Mouse (Mus musculus): ENCODE results near the gene Shisa5.

The Shisa5 gene

DNA sequence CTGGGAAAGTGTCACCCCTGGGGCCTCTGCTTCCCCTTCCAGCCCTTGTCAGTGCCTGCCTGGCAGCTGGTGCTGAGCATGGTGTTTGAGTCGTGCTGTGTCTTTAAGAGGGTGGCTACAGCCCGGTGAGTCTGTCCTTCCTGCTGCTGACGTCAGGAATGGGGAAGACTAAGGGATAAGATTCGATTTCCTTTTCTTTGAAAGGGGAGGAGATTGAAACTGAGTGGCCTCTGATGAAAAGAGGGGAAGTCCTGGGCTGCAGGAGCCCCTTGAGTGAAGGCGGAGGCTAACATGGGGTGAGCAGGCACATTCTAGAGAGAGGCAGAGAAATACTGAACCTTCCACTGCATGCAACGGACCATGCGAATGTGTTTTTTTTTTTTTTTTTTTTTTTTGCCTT is 16.3 kb downstream of the Shisa5 start:
- DNase-seq (ENCODE audit: low spot score), result no peak

DNA sequence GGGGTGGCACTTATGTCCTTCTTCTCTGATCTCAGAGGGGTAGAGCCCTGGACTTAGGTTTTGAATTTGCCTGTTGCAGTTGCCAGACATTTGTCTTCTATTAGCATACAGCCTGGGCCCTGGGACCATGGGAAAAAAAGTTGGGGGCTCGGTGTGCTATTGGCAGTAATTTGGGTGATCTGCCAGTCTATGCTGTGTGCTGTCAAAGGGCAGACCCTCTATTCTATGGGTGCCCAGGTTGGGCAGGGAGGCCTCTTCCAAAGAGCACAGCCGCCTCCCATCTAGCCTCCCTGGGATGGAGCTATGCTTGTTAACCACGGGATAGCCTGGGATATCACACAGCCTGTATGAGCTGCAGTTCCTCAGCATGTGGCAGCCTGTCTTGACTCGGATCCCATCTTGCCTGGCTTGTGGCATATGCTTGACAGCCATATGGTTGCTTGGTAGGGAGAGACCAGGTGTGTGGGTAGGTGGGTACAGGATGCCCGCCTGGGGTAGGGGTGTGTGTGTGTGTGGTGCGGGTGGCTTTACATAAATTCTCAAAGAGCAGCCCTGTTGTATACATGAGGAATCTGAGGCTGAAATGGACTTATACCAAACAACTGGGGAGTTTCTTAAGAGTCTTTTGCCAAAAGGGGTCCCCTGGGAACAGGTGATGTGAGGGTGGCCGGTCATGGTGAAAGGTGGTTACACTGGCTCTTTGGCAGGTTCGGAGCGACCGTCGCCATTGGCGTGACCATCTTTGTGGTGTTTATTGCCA is 17.1 kb downstream of the Shisa5 start:
- no peak for DNase-seq (ENCODE audit: low spot score)

DNA sequence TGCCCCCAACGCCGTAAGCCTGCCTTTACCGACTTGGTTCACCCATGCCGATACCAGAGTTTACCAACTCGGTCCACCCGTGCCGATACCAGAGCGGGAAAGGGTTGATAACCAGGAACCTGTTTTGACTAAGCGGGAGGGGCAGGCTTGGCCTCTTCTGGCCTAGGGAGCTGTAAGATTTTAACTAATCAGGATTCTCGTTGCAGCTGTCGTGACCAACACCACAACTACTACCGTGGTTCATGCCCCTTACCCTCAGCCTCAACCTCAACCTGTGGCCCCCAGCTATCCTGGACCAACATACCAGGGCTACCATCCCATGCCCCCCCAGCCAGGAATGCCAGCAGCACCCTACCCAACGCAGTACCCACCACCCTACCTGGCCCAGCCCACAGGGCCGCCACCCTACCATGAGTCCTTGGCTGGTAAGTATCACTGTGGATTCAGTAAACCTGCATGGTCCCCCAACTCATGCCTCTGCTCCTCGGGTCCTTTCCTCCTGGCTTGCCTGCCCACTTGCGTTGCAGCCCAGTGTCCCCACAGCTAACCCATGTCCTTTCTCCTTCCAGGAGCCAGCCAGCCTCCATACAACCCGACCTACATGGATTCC is 17.8 kb downstream of the Shisa5 start:
- DNase-seq (ENCODE audit: low spot score), result no peak

DNA sequence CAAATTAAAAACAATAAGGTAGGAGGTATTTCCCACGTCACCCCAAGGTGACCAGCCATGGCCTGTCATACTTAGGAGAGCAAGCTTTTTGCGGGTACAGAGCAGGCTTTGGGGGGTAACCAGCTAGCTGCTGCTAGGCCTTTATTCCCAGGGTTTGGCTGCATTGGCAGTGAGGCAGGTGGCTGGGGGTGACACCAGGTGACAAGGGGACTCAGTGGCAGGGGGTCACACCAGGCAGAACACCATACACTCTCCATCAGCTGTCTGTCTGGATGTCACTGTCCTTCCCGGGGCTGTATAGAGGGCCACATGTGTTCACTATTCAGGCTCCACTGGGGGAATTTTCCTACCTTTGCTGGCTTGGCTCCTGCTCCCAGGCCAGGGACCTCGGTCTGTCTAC is 18.6 kb downstream of the Shisa5 start:
- no peak for DNase-seq (ENCODE audit: low spot score)

DNA sequence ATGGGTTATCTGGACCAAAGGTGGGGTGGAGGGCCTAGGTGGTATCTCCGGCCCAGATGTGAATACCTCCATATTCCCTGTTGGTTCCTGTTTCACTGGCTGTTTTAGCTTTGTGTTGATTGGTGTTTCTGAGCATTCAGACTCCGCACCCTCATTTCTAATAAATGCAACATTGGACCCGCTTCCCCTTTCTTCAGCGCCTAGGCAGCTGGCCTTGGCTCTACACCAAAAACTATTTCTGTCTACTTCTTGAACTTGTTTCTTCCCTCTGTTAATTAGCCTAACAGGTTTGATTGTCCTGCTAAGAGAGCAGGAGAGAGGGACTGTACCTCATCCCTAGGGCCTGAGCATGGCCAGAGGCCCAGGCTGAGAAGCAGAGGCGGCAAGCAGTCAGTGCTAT is 19.2 kb downstream of the Shisa5 start:
- DNase-seq (ENCODE audit: low spot score), result no peak

DNA sequence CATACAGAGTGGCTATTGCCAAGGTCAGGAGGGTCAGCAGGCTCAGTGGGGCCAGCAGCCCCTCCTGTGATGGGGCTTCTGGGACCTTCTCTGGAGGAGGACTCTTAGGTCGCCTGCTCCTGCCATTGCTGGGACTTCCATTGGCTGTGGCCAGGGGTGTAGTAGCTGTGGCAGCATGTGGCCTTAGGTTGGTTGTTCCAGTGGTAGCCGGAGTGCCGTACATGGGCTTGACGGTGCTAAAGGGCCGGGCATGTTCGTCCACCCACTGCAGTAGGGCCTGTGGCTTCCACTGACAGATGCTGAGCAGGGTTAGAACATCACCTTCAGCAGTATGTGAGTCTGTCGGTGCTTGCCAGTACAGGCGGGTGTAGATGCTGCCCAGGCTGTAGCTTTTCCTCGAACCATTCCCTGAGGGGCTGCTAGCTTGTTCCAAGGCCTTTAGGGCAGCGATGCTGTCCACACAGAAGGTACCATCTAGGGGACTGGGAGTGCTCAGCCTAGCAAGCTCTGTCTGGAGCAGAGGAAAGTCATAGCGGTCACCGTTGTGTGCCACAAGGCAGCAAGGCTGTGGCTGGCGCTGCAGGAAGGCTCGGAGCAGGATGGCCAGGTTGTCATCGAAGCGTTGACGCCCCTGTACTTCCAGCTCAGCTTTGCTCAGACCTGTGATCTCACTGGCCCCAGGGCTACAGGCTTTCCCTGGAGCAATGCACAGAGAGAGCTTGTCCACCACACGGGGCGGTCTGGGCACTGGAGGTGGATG is 19.8 kb downstream of the Shisa5 start:
- no peak for DNase-seq (ENCODE audit: low spot score)

DNA sequence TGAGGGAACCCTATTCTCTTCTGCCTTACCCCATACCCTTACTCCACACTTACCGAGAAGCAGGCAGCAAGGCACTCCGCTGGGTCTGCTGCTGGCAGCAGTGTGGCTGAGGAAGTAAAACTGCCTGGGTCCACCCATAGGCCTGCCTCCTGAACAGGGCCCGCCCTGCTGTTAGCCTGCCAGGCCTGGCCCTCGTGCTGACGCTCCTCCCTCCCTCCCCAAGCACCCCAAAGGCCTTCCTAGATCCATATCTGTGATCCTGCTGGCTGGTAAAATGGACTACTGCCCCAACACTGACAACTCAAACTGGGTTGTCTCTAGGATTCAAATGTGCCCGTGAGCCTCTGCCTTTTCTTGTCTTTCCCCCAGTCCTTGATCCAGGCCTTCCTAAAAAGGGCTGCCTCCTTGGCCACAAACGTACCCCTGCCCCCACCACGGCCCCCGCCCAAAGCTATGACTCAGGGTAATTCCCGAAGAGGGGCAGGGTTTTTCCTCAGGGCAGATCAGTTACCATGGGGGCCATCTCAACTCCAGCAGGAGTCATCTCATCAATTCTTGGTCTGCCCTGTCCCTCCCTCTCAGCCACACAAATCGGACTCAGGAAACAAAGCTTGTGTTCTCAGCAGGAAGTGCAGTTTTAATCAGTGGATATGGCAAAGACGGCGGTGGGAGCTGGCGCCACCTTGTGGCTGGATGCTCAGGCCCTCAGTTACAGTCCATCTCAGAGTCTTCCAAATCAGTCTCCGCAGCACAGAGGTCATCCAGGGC is 21.0 kb downstream of the Shisa5 start, which contains the start of gene Trex1:
Gene Trex1 (minus strand): TSS at position 599 of the 768 bp plus-strand sequence.
- peak; percentile 79 for DNase-seq (ENCODE audit: low spot score)

DNA sequence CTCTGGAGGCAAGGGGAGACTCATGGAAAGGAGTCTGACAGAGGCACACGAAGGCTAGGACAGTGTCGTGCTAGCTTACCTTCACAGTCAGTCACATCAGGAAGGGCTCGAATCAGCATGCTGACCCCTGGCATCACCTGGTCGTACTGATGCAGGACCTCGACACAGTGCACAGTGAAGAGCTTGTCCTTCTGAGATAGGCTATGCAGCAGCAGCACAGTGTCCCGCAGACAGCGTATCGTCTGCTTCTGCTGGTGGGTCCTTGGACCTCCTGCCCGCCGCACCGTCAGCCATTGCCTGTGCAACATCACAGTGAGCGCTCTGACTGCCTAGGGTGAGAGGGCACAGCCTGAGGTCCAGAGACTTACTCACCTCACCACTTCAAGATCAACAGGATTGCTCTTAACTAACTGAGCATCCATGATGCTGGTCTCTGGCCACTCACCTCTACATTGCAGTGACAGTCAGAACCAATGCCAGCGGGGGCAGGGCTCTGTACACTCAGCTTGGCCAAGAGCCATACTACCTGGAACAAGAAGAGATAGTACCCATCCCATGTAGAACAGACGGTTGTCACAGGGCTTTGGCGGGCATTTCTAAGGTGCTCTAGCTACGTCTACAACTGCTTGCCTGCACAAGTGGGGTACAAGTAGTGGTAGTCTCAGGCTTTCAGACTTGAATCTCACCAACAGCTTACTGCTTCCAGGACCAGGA is 22.0 kb downstream of the Shisa5 start:
- no peak for DNase-seq (ENCODE audit: low spot score)

DNA sequence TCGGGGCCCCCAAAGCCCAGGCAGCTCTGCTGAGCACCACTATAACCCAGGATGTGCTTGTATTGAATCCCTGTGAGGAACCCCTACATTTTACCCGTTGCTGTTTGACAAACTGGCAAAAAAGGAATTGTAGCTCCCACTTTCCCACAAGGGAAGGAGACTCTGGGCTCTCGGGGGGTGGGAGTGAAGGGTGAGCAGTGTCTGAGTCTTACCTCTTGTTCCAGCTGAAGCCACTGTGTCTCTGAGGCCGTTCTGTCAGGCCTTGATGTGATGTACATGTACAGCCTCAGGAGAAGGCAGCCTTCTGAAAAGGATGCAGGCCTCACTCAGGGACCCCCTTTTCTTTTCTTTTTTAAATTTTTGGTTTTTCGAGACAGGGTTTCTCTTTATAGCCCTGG is 22.5 kb downstream of the Shisa5 start:
- no peak for DNase-seq (ENCODE audit: low spot score)

DNA sequence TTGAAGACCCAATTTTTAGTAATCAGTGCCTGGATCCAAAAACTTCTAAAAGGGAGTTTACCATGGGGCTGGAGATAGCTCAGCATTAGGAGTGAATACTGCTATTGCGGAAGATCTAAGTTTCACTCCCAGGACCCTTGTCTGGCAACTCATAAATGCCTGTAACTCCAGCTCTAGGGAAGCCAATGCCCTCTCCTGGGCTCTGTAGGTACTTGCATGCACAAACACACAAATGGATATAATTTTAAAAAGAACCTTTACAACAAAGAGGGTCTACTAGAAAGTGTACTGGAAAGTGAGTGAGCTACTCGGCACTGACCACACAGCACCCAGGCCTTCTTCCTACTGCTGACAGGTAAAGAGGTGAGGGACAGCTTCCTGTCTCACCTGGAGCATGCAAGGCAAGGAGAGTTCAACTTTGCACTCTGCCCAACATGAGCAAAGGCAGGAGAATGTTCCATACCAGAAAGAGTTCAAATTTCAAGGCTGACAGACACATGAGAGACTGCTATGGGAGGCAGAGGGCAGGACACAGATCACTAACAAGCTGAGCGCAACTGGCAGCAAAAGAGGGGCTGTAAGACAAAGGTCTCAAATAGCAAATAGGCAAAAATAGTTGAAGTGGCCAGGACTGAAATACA is 29.9 kb downstream of the Shisa5 start:
- no peak for DNase-seq (ENCODE audit: low spot score)

DNA sequence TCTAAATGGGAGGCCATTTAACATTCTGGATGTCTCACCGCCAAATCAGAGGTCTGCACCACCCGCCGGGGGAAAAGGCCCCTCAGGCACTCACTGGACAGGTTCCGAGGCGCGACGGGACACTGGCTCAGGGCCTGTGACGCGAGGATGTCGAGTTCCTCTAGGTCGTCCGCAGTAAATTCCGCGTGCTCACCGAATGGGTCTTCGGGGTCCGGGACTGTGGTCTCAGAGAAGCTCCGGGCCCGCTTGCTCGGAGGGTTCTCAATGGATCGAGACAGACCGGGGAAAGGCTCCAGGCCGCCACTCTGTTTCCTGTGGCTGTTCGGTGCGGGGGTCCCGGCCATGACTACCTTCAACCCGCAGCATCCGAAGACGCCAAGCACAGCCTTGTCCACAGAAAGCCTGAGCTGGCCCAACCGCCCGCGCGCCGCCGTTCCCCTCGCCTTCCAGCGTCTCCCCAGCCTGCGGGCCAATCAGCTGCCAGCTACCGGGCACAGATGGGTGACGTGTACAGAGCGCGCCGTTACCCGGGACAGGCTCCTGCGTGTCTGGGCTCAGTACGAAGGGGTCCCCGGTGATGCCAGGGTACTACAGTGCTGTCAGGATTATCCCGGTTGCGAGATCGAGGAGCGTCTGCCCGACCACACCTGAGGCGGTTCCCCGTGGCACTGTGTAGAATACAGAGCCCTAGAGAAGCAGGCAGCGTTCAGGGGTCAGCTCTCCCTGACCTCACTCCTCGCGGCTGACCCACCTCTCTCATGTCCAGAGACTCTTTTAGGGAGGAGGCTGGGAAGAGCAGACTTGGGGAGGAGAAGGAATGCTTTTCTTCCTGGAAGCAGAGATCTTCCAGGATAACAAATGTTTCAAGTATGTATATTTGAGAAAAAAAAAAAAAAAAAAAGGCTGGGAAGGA is 35.6 kb downstream of the Shisa5 start, which contains the start of gene Atrip:
Gene Atrip (minus strand): TSS at position 464 of the 913 bp plus-strand sequence.
- peak; percentile 90 for DNase-seq (ENCODE audit: low spot score)

DNA sequence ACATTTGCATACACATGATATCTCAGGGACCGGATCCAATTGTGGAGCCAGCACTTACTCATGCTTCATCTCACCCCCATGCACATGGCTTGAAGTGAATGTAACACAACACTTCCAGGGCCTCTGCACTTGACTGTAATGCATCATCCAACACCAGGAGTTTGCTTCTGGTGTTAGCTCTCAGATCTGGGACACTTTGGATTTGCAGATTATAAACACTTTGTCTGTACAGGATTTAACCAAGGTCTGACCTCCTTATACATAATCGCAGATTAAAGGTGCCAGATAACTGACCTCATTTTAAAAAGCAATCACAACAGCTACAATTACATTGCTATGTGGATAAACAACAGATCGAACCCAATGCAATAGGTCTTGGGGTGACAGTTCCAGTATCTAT is 42.2 kb downstream of the Shisa5 start:
- no peak for DNase-seq (ENCODE audit: low spot score)

DNA sequence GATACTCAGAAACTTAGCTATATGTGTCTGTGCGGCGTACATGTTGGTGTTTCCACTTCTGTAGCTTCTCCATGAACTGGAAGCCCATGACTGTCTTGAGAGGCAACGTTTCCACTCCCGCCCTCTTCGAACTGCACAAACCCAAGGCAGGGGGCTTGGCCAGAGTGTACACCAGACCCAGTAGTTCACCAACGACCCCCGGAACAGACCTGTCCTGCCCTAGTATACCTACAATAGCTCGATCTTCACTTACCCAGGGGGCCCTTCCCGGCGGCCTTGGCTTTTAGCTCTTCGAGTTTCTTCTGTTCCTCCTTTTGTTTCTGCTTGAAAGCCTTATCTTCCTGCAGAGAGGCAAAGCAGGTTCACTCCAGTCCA is 43.4 kb downstream of the Shisa5 start:
- no peak for DNase-seq (ENCODE audit: low spot score)

DNA sequence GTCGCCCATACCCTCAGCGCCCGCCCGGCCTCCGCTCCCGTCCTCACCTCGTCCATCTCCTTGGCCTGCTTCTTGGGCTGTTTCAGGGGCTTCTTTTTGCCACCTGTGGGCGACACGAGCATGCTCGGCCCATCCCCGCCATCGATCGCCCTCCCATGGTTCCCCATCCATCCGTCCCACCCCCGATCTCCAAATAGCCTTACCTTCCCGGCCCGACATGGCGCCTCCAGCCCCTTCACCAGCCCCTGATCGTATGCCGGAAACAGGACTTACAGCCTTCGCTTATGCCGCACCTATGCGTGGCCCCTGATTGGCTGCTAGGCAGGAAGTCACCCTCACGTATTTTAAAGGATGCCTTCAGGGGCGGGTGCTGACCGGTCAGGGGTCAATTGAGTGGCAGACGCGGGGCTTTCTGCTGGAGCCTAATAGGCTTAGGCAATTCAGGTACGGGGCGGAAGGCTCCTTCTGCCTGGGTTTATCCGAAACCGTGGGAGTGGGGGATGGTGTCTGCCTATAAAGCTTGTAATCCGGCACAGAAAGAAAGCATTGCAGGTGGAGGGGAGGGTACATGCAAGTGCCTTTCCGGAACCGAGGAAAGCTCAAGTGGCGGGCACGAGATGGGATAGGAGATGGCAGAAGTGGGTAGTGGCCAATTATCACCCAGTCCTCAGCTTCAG is 43.9 kb downstream of the Shisa5 start, which contains the start of the genes Ccdc51 and Tma7:
Gene Ccdc51 (plus strand): TSS at position 370 of the 677 bp plus-strand sequence.
Gene Tma7 (minus strand): TSS at position 464 of the 677 bp plus-strand sequence.
- DNase-seq (ENCODE audit: low spot score), result peak; percentile 57

DNA sequence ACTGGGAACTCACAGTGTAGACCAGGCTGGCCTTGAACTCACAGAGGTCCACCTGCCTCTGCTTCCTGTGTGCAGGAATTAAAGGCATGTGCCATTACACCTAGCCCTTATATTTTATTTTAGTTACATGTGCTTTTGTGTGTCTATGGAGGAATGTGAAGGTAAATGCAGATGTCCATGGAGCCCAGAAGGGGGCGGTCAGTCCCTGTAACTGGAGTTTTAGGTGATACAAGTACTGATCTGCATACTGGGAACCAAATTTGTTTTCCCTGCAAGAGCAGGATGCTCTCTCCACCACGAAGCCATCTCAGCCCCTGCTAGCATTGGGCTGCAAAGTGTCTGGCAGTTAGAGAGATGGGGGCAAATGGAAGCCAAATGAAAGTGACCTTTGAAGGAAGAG is 46.6 kb downstream of the Shisa5 start:
- no peak for DNase-seq (ENCODE audit: low spot score)

DNA sequence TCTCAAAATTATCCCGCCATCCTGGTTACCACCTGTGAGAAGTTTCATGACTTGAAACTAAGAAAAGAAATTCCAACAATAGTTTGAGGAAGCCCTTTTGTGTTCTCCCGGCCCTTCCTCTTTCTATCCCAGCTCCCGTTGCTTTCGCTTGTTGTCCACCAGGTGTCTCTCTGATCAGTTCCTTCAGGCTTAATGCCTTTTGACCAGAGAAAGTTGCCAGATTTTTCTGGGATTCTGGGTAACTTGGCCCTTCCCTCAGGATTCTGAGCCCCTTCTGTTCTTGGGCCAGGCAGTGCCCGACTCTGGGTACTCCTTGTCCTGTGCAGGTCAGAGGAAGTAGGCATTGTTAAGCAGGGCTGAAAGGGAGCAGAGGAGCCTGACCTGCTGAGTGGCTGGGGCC is 49.6 kb downstream of the Shisa5 start:
- DNase-seq (ENCODE audit: low spot score), result no peak

DNA sequence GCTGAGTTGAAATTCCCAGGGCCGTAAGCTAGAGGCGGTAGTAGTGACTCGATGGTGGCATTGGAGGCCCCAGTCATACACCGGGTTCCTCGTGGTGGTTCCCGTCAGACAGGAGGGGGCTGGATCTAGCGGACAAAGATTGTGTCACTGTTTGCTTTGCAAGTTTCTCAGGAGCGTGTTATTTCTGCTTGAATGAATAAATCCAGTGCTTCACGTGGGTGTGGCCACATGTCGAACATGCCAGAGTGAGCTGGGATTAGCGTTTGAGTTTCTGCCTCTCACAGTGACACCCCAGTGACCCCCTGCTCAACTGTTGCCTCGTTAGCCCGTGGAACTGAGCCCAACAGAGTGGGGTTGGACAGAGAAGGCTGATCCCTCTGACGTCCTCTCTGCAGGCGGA is 52.1 kb downstream of the Shisa5 start:
- no peak for DNase-seq (ENCODE audit: low spot score)

DNA sequence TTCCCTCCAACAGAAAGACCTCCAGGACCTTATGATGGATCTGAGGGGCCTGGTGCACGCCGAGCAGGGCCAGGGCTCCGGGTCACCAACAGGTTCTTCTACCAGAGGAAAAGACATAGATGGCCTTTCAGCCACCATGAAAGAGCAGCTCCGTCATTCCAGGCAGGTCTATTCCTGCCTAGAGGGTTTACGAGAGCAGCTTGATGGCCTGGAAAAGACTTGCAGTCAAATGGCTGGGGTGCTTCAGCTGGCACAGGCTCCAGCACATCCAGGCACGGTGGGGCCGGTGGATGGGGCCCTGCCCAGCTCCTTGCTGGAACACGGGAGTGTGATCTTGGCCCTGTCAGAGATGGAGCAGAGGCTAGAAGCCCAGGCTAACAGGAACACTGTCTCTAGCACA is 53.4 kb downstream of the Shisa5 start:
- no peak for DNase-seq (ENCODE audit: low spot score)

DNA sequence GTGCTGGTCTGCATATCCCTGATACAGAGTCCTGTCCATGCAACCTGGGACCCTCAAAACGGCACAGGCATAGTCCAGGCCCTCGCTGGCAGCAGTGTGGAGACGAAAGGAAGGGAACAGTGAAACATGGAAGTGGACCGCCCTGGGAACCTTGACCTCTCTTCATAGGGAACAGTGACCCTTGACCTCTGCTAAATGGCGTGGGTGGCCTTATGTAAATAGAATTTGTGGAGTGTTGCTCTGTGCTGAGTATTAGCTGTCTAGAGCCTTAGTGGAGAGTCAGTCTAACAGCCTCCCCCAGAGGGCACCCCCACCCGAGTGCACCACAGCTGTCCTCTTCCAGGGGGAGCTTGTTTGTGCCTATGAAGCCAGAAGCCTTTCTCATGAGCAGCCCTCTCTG is 54.4 kb downstream of the Shisa5 start:
- no peak for DNase-seq (ENCODE audit: low spot score)
